Mouse (Mus musculus) midbrain, embryonic 14.5 days (tissue): ENCODE results near the gene Mitf. TPM values are rescaled to one million over a fixed set of nuclear protein-coding genes. Genes with fewer than 3 reads are reported as not detected.

Experiments used
- ATAC-seq: fragments of 200-750 bp; cut with Nextera tagmentation; 2 replicates; pipeline ENCODE4 v1.8.0; 2017; ENCODE audit warnings: moderate number of reproducible peaks, moderate library complexity; ENCODE audit not compliant: low FRiP score, low TSS enrichment
- DNase-seq: peaks from one replicate; pipeline ENCODE4 v3.0.0-alpha.2; 2015
- H3K27ac ChIP-seq: fragments of 300-500 bp; sonication (generic); replicated peaks from 2 replicates; pipeline ENCODE4 v1.5.1; 2014; ENCODE audit warnings: mild to moderate bottlenecking, low read depth, low read length, moderate library complexity
- H3K27me3 ChIP-seq: fragments of 300-500 bp; sonication (generic); 2 replicates; pipeline ENCODE4 v1.6.1; 2014; ENCODE audit warnings: low read length, control low read depth, mixed read lengths; ENCODE audit not compliant: control insufficient read depth, insufficient read depth
- H3K36me3 ChIP-seq: fragments of 300-500 bp; sonication (generic); 2 replicates; pipeline ENCODE4 v1.6.1; 2014; ENCODE audit warnings: low read length, control low read depth; ENCODE audit not compliant: control insufficient read depth, insufficient read depth
- H3K4me1 ChIP-seq: fragments of 300-500 bp; sonication (generic); 2 replicates; pipeline ENCODE4 v1.6.1; 2014; ENCODE audit warnings: mild to moderate bottlenecking, antibody characterized with exemption, low read length, control low read depth; ENCODE audit not compliant: control insufficient read depth, insufficient read depth
- H3K4me2 ChIP-seq: fragments of 300-500 bp; sonication (generic); 2 replicates; pipeline ENCODE4 v1.6.1; 2014; ENCODE audit warnings: mild to moderate bottlenecking, low read length, moderate library complexity
- H3K4me3 ChIP-seq: fragments of 300-500 bp; sonication (generic); replicated peaks from 2 replicates; pipeline ENCODE4 v1.5.1; 2014; ENCODE audit warnings: low read depth, low read length
- H3K9ac ChIP-seq: fragments of 300-500 bp; sonication (generic); replicated peaks from 2 replicates; pipeline ENCODE4 v1.6.1; 2014; ENCODE audit warnings: mild to moderate bottlenecking, low read length, moderate library complexity
- H3K9me3 ChIP-seq: fragments of 300-500 bp; sonication (generic); 2 replicates; pipeline ENCODE4 v1.6.1; 2016; ENCODE audit warnings: low read length, control low read depth, mixed read lengths; ENCODE audit not compliant: control insufficient read depth
- WGBS: fragments of 180-500 bp; shearing (Covaris S2); extraction: QIAGEN DNeasy Blood & Tissue Kit; methylation state at CpG from one replicate; pipeline ENCODE4 v1.1.7; 2014; 5-methylcytosine and 5-hydroxymethylcytosine counted together
- polyA plus RNA-seq: library from polyadenylated mRNA; unstranded; fragments of >200 nt; fragmentation: Nextera tagmentation; extraction: Ambion mirVana; gene quantifications from 2 replicates; pipeline ENCODE4 v1.2.1, GENCODE M21; 2014

Mitf gene
- polyA plus RNA-seq, 1 experiment from 2014 or later = 0.74 TPM

DNA sequence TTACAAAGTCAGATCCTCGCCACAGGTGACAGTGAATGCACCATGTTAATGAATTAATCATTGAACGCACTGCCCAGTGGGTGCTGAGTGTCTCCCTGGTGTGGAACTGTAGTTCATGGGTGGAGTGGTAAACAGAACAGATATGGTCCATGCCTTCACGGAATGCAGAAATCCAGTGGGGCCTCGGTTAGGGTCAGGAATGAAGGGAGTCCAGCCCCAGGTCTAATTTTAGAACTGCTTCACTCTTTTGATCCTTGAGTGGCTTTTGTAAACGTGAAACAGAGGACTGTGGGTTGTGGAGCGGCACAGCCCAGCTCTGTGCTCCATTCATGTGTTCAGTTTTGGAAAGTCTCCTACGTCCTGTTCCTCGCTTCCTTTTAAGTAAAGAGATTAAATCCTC lies 112.4 kb downstream of the Mitf start:
- Histone ChIP-seq H3K4me1 (no peaks in the 10 kb centered on the region), H3K4me3 (no peak overlapping the region), H3K4me2 (no peak overlapping the region), H3K27me3 (no peaks in the 10 kb centered on the region), H3K27ac (no peak overlapping the region), H3K36me3 (no peaks in the 10 kb centered on the region), H3K9ac (no peak overlapping the region), H3K9me3 (no peaks in the 10 kb centered on the region)
- DNase-seq (no peak), ATAC-seq (no peak)
- WGBS = 41% methylated on average over 8 of the region's 8 CpGs

DNA sequence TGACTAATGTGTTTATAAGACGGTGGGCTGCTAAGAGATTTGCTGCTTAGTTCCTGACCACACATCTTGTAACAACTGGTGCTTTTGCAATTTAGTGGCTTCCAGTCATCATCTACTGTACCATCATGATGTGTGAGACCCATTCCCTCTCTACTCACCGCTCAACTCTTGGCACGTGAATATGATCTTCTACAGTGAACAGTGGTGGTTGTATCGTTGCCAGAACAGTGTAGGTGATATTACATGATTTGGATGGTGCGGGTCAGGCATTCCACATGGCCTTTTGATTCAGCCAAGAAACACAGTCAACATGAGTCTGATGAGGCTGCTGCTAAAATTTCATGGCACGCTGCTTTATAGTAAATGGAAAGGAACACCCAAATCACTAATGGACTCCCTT lies 114.7 kb downstream of the Mitf start:
- Histone ChIP-seq H3K27me3 (no peaks in the 10 kb centered on the region), H3K4me1 (no peaks in the 10 kb centered on the region), H3K4me2 (no peak overlapping the region), H3K9me3 (no peaks in the 10 kb centered on the region), H3K4me3 (no peak overlapping the region), H3K36me3 (no peaks in the 10 kb centered on the region), H3K27ac (no peak overlapping the region), H3K9ac (no peak overlapping the region)
- ATAC-seq (no peak), DNase-seq (no peak)
- 92% methylated on average over 6 of the region's 6 CpGs for WGBS

DNA sequence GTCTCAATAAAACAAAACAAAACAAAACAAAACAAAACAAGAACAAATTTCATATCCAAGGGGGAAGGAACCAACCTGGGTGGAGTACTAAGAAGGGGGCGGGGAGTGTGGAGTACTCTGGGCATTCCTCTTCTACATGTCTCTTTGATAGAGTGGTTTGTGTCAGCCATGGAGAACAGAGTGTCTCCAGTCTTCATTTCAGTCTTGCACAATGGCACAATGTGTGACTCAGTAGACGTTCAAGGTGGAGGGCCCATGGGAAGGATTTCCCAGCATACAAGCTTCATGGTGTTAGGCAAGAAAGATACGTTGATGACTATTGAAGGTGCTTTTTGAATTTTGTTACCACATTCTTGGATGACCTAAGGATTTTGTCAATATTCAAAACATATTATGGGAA lies 117.4 kb downstream of the Mitf start:
- no peak overlapping the region for H3K4me2 ChIP-seq
- 92% methylated on average over 3 of the region's 3 CpGs for WGBS
- no peak for ATAC-seq

DNA sequence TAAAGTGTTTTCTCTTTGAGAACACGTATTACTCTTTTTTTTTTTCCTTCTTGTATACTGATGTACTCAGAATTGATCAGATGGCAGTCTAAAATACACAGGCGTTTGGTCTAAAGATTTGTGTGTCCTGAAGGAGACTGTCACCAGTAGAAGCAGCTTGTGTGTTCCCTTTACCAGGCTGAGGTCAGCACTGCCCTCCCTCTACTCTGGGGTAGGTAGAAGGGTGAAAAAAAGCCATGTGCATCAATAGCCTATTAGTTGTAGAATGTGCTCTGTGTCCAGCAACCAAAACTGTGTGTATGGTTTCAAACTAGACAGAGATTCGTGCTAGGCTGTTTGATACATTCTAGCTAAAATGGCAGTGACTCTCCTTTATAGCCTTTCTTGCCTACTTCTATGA lies 122.2 kb downstream of the Mitf start:
- no peak for ATAC-seq
- 78% methylated on average over 3 of the region's 3 CpGs for WGBS

More for the DNA sequence above, 117.4 kb downstream of the Mitf start:
- H3K4me1 ChIP-seq = no peaks in the 10 kb centered on the region
- no peaks in the 10 kb centered on the region for H3K27me3 ChIP-seq
- no peak overlapping the region for H3K27ac ChIP-seq
- H3K9ac ChIP-seq = no peak overlapping the region
- no peak for DNase-seq
- H3K4me3 ChIP-seq = no peak overlapping the region
- H3K9me3 ChIP-seq = no peaks in the 10 kb centered on the region
- no peaks in the 10 kb centered on the region for H3K36me3 ChIP-seq

DNA sequence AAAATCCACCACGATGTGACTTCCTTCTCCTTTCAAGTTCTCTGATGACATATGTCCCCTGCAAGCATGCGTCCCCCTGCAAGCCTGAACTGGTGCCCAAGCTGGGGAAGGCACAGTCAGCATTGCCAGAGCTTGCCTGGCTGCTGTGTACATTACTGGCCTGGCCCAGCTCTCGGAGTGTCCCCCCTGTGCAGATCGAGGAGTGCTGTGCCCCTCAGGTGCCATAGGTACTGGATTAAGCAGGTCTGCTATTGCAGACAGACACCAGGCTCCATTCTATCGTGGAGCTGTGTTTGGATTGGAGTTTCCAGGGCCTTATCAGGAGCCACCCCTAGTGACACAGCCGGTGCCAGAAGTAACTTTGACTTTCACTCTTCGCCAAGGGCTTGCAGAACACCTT lies 122.6 kb downstream of the Mitf start:
- no peaks in the 10 kb centered on the region for H3K9me3 ChIP-seq
- no peak for ATAC-seq
- no peak overlapping the region for H3K27ac ChIP-seq

More for the DNA sequence above, 122.2 kb downstream of the Mitf start:
- Histone ChIP-seq H3K9ac (no peak overlapping the region), H3K36me3 (no peaks in the 10 kb centered on the region), H3K4me3 (no peak overlapping the region), H3K4me2 (no peak overlapping the region), H3K9me3 (no peaks in the 10 kb centered on the region), H3K27ac (no peak overlapping the region), H3K4me1 (no peaks in the 10 kb centered on the region), H3K27me3 (no peaks in the 10 kb centered on the region)
- DNase-seq = no peak

DNA sequence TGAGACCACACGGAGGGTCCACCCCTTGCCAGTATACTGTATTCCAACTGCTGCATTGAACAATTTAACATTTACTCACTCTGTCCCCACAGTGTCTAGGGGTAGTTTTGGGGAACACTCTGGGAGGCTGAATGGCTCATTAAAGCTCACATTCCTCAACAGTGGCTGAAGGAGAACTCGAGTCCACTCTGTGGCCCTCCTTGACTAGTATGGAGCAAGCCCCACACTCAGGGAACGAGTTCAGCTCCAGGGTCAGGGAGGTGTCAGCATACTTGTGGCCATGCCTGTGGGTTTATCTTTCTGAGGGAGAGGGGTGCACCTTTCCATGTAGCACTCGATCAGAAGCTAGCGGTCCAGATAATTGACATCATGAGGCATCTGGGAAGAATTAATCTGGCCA lies 130.3 kb downstream of the Mitf start:
- WGBS = 77% methylated on average over 5 of the region's 5 CpGs
- no peaks in the 10 kb centered on the region for H3K36me3 ChIP-seq
- DNase-seq = no peak
- H3K4me3 ChIP-seq = no peak overlapping the region
- H3K9ac ChIP-seq = no peak overlapping the region
- H3K9me3 ChIP-seq = no peaks in the 10 kb centered on the region
- no peaks in the 10 kb centered on the region for H3K27me3 ChIP-seq
- no peak overlapping the region for H3K4me2 ChIP-seq
- H3K4me1 ChIP-seq = peaks cover 16% of the 10 kb centered on the region
- H3K27ac ChIP-seq = 0 out of 2 replicates have a peak overlapping the region, but pooled peaks have one; percentile 15
- ATAC-seq = no peak

More for the DNA sequence above, 122.6 kb downstream of the Mitf start:
- Histone ChIP-seq H3K4me2 (no peak overlapping the region), H3K4me1 (no peaks in the 10 kb centered on the region), H3K27me3 (no peaks in the 10 kb centered on the region), H3K36me3 (no peaks in the 10 kb centered on the region), H3K4me3 (no peak overlapping the region), H3K9ac (no peak overlapping the region)
- DNase-seq = no peak
- WGBS = 79% methylated on average over 7 of the region's 7 CpGs

DNA sequence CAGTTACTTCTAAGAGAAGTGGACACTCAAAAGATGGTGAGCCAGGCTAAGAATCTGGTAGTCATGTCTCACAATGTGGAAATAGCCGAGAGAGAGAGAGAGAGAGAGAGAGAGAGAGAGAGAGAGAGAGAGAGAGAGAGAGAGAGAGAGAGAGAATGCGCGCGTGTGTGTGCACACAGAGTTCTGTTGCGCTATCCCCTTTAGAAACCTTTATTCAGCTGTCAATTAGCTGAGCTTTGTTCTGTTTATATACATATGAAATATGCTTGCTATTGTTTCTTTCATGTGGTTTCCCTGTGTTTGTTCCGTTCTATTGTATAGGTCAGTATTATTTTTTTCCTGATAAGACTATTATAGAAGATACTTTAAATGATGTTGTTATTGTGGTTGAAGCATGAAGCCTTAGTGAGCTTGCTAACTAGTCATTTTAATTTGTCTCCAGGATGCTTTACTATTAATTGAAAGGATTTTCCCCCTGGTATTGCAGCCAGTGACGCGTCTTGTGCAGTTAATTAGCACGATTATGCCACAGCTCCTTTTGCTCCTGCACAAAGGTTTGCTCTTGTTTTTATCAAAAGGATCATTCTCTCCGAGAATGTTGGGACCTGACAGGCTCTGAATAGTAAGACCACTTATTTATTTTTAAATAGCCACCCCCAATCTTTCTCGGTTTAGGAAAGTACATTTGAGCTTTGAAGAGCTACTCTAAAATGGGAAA lies 131.2 kb downstream of the Mitf start:
- H3K4me1 ChIP-seq = peaks cover 16% of the 10 kb centered on the region
- no peak overlapping the region for H3K4me3 ChIP-seq
- no peaks in the 10 kb centered on the region for H3K9me3 ChIP-seq
- H3K27ac ChIP-seq = peak overlapping the region; percentile 64
- H3K27me3 ChIP-seq = no peaks in the 10 kb centered on the region
- ATAC-seq (no peak), DNase-seq (peak; percentile 67)
- H3K9ac ChIP-seq = no peak overlapping the region; the same call in 1 of the 2 replicates
- no peaks in the 10 kb centered on the region for H3K36me3 ChIP-seq
- 19% methylated on average over 11 of the region's 11 CpGs for WGBS
- H3K4me2 ChIP-seq = peak overlapping the region; percentile 37

DNA sequence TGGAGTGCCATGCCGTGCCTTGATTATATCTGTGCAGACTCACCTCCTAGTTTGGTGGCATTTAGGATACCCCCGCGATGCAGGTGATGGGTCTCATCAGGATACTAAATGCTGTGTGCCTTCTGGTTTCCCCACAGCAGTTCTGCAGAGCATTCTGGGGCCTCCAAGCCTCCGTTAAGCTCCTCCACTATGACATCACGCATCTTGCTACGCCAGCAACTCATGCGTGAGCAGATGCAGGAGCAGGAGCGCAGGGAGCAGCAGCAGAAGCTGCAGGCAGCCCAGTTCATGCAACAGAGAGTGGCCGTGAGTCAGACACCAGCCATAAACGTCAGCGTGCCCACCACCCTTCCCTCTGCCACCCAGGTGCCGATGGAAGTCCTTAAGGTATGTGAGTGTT lies 134.1 kb downstream of the Mitf start:
- Histone ChIP-seq H3K4me2 (no peak overlapping the region), H3K36me3 (no peaks in the 10 kb centered on the region), H3K9ac (no peak overlapping the region), H3K27me3 (no peaks in the 10 kb centered on the region), H3K4me3 (no peak overlapping the region), H3K9me3 (no peaks in the 10 kb centered on the region), H3K27ac (no peak overlapping the region), H3K4me1 (peaks cover 16% of the 10 kb centered on the region)
- DNase-seq (no peak), ATAC-seq (no peak)
- WGBS = 83% methylated on average over 12 of the region's 12 CpGs
